Mouse (Mus musculus): ENCODE data around the gene Afap1l2.

DNA sequence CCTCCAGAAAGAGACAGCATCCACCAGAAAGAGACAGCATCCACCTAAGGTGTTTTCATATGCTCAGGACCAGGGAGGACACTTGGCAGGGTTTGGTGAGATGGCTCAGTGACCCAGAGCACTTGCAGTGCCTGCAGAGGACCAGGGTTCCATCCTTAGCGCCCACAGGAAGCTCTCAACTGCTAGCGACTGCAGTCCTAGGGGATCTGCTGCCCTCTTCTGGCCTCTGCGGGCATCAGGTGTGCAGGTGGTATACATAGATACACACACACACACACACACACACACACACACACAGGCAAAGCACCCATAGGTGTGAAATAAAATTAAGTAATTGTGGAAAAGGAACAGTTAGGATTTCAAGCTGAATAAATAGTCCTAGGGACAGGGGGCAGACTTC lies 63.2 kb downstream of the Afap1l2 start:
- TF ChIP-seq CTCF (IDR thresholded peaks at IDR 0.05; ENCODE audit: borderline replicate concordance, extremely low read depth, insufficient read depth, insufficient read length) (no peak), POLR2A (IDR thresholded peaks at IDR 0.05; ENCODE audit: borderline replicate concordance, extremely low read depth, insufficient read depth, insufficient read length, poor library complexity, severe bottlenecking) (no peak)

All from brain, embryonic 14.5 days (tissue).